Mouse (Mus musculus): Measurements from ENCODE around the gene Phf7.

- TF ChIP-seq CTCF (IDR thresholded peaks at IDR 0.05; ENCODE audit: control insufficient read depth, insufficient read depth, insufficient read length) (no peak), MAX (IDR thresholded peaks at IDR 0.05) (no peak), MYOG (IDR thresholded peaks at IDR 0.05; ENCODE audit: control insufficient read depth, extremely low read depth, insufficient read length) (no peak), USF1 (IDR thresholded peaks at IDR 0.05; ENCODE audit: low read depth) (no peak)
Observed at GRCm38 (mm10) chr14:31251626-31252025, 509 bp upstream of the Phf7 start.
